Mouse (Mus musculus) hindbrain, embryonic 14.5 days (tissue): Measurements from ENCODE around the gene 1700024G13Rik. TPM values are rescaled to one million over a fixed set of nuclear protein-coding genes. Genes with fewer than 3 reads are reported as not detected.
"Not testable (repeated sequence)": the region's sequence is repeated elsewhere in the genome, so short reads cannot be mapped to it uniquely, and the experiment has no call there.

Source experiments
- ATAC-seq: fragments of 200-750 bp; cut with Nextera tagmentation; 2 replicates; pipeline ENCODE4 v1.8.0; 2017; ENCODE audit warnings: moderate number of reproducible peaks, mild to moderate bottlenecking, moderate TSS enrichment, moderate library complexity; ENCODE audit not compliant: low FRiP score
- DNase-seq: peaks from one replicate; pipeline ENCODE4 v3.0.0-alpha.2; 2015; ENCODE audit warnings: low spot score
- H3K27ac ChIP-seq: fragments of 300-500 bp; sonication (generic); 2 replicates; pipeline ENCODE4 v1.5.1; 2014; ENCODE audit warnings: mild to moderate bottlenecking, moderate library complexity
- H3K27me3 ChIP-seq: fragments of 300-500 bp; sonication (generic); 2 replicates; pipeline ENCODE4 v1.6.1; 2014; ENCODE audit warnings: mild to moderate bottlenecking, low read length, mixed read lengths; ENCODE audit not compliant: control insufficient read depth, insufficient read depth
- H3K36me3 ChIP-seq: fragments of 300-500 bp; sonication (generic); replicated peaks from 2 replicates; pipeline ENCODE4 v1.6.1; 2014; ENCODE audit not compliant: control insufficient read depth, insufficient read depth
- H3K4me1 ChIP-seq: fragments of 300-500 bp; sonication (generic); replicated peaks from 2 replicates; pipeline ENCODE4 v1.6.1; 2014; ENCODE audit warnings: antibody characterized with exemption, low read length, mixed read lengths; ENCODE audit not compliant: control insufficient read depth, insufficient read depth
- H3K4me2 ChIP-seq: fragments of 300-500 bp; sonication (generic); replicated peaks from 2 replicates; pipeline ENCODE4 v1.6.1; 2014; ENCODE audit warnings: mild to moderate bottlenecking, moderate library complexity
- H3K4me3 ChIP-seq: fragments of 300-500 bp; sonication (generic); replicated peaks from 2 replicates; pipeline ENCODE4 v1.5.1; 2014; ENCODE audit warnings: mild to moderate bottlenecking, low read length
- H3K9ac ChIP-seq: fragments of 300-500 bp; sonication (generic); 2 replicates; pipeline ENCODE4 v1.6.1; 2014
- H3K9me3 ChIP-seq: fragments of 300-500 bp; sonication (generic); 2 replicates; pipeline ENCODE4 v1.6.1; 2016; ENCODE audit warnings: low read length; ENCODE audit not compliant: control insufficient read depth
- WGBS: fragments of 180-500 bp; shearing (Covaris S2); extraction: QIAGEN DNeasy Blood & Tissue Kit; methylation state at CpG from one replicate; pipeline ENCODE4 v1.1.7; 2014; 5-methylcytosine and 5-hydroxymethylcytosine counted together
- polyA plus RNA-seq: library from polyadenylated mRNA; unstranded; fragments of >200 nt; fragmentation: Nextera tagmentation; extraction: Ambion mirVana; gene quantifications from 2 replicates; pipeline ENCODE4 v1.2.1, GENCODE M21; 2014

The 1700024G13Rik gene
- polyA plus RNA-seq, 1 experiment from 2014 or later: 0.87 TPM

- DNase-seq (peak; percentile 29), ATAC-seq (0 out of 2 replicates have a peak, but pooled peaks have one; percentile 53)
- Histone ChIP-seq H3K4me3 (no peak overlapping the region), H3K9me3 (no peaks in the 10 kb centered on the region), H3K36me3 (no peaks in the 10 kb centered on the region), H3K9ac (no peak overlapping the region), H3K27ac (no peak overlapping the region), H3K27me3 (peaks cover 6% of the 10 kb centered on the region; the same call in 1 of the 2 replicates), H3K4me1 (peaks cover 24% of the 10 kb centered on the region), H3K4me2 (peak overlapping the region; percentile 17)
- 35% methylated on average over 7 of the region's 7 CpGs for WGBS
These were observed 7.1 kb downstream of the 1700024G13Rik start for GRCm38 (mm10) chr14:32381066-32381465.

DNA sequence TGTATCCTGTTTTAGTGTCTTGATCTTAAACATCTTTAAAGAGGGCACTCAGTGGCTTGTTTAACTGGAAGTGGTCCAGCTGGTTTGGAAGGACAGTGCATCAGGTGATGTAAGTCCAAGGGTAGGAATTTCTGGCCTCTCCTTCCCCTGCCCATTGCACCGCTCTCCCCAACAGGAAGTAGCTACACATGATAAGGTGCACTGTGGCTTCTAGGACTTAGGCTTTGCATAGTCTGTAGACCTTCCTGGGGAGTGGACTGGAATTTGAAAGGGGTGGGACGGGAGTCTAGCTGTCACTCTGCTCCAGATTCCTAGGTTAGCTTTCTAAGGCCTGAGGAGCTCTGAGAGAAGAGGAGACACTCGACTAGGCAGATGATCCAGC is 8.1 kb downstream of the 1700024G13Rik start:
- WGBS: 56% methylated on average over 3 of the region's 3 CpGs
- DNase-seq: no peak
- H3K9ac ChIP-seq: no peak overlapping the region
- no peak for ATAC-seq
- H3K4me3 ChIP-seq: no peak overlapping the region
- no peaks in the 10 kb centered on the region for H3K36me3 ChIP-seq
- no peak overlapping the region for H3K27ac ChIP-seq
- no peak overlapping the region for H3K4me2 ChIP-seq
- H3K4me1 ChIP-seq: peaks cover 24% of the 10 kb centered on the region
- H3K9me3 ChIP-seq: no peaks in the 10 kb centered on the region
- H3K27me3 ChIP-seq: peaks cover 6% of the 10 kb centered on the region; the same call in 1 of the 2 replicates

GRCm38 (mm10) chr14:32379395-32380098 is 8.6 kb downstream of the 1700024G13Rik start:
- H3K4me1 ChIP-seq: peaks cover 24% of the 10 kb centered on the region
- no peak overlapping the region for H3K9ac ChIP-seq
- no peak overlapping the region for H3K27ac ChIP-seq
- no peak for DNase-seq
- no peak overlapping the region for H3K4me3 ChIP-seq
- H3K9me3 ChIP-seq: no peaks in the 10 kb centered on the region
- H3K4me2 ChIP-seq: peak overlapping the region; percentile 22; the same call in 1 of the 2 replicates
- no peak for ATAC-seq
- no peaks in the 10 kb centered on the region for H3K36me3 ChIP-seq
- whole genome bisulfite sequencing: 12% methylated on average over 22 of the region's 22 CpGs
- peaks cover 6% of the 10 kb centered on the region; the same call in 1 of the 2 replicates for H3K27me3 ChIP-seq

DNA sequence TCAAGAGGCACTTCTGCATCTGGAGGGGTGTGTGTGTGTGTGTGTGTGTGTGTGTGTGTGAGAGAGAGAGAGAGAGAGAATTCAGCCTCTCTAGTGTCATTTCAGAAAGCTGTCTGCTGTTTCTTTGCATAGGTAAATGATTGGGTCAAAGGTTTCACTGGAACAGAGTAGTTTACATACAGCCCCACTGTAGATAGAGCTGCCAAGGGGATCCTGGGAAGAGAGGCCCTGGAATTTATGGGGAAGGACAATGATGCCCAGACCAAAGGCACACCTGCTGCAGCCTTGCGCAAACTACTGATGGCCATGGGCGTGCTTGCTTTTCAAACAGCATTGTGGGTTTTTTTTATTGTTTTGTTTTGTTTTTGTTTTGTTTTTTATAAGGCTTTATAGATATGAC is 15.7 kb downstream of the 1700024G13Rik start:
- no peak for DNase-seq
- Histone ChIP-seq H3K9ac (no peak overlapping the region), H3K9me3 (no peaks in the 10 kb centered on the region), H3K4me3 (no peak overlapping the region), H3K4me1 (no peaks in the 10 kb centered on the region), H3K4me2 (no peak overlapping the region), H3K36me3 (no peaks in the 10 kb centered on the region), H3K27me3 (no peaks in the 10 kb centered on the region), H3K27ac (no peak overlapping the region)
- no peak for ATAC-seq
- 88% methylated on average over 2 of the region's 2 CpGs for WGBS

GRCm38 (mm10) chr14:32369756-32370155 is 18.4 kb downstream of the 1700024G13Rik start:
- ATAC-seq: no peak
- no peak overlapping the region for H3K9ac ChIP-seq
- H3K36me3 ChIP-seq: no peaks in the 10 kb centered on the region
- WGBS: 76% methylated on average over 7 of the region's 7 CpGs
- H3K4me2 ChIP-seq: no peak overlapping the region
- no peak overlapping the region for H3K27ac ChIP-seq
- DNase-seq: no peak
- no peaks in the 10 kb centered on the region for H3K4me1 ChIP-seq
- H3K27me3 ChIP-seq: no peaks in the 10 kb centered on the region
- no peak overlapping the region for H3K4me3 ChIP-seq
- H3K9me3 ChIP-seq: no peaks in the 10 kb centered on the region

DNA sequence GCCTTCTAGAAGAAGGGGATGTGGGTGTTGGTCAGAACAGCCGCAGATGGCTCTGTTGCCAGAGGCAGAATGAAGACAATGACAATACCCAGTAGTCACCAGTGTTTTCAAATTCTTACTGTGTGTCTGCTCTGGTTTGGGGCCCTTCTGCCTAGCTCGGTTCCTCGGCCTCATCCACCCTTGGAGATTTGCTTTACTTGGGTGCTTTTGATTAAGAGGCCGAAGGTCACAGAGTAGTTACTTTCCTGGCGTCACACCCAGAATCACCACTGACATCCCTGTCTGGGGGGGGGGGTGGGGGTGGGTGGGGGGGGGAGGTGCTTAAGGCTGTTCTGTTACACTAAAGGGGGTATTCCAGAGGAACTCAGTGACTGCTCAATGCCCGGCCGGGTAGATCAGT is 23.8 kb downstream of the 1700024G13Rik start:
- 51% methylated on average over 7 of the region's 7 CpGs for WGBS
- Histone ChIP-seq H3K4me3 (no peak overlapping the region), H3K9me3 (peaks cover under 1% of the 10 kb centered on the region; the same call in 1 of the 2 replicates), H3K4me2 (no peak overlapping the region), H3K9ac (no peak overlapping the region), H3K27me3 (no peaks in the 10 kb centered on the region), H3K36me3 (no peaks in the 10 kb centered on the region), H3K4me1 (no peaks in the 10 kb centered on the region), H3K27ac (no peak overlapping the region)
- no peak for ATAC-seq
- no peak for DNase-seq

GRCm38 (mm10) chr14:32351181-32351920 is 36.8 kb downstream of the 1700024G13Rik start:
- not testable (repeated sequence) for ATAC-seq, H3K4me2 ChIP-seq, H3K36me3 ChIP-seq, H3K27ac ChIP-seq, H3K4me1 ChIP-seq, H3K9me3 ChIP-seq, DNase-seq, H3K9ac ChIP-seq, H3K4me3 ChIP-seq, H3K27me3 ChIP-seq
- WGBS: 34% methylated on average over 6 of the region's 6 CpGs

DNA sequence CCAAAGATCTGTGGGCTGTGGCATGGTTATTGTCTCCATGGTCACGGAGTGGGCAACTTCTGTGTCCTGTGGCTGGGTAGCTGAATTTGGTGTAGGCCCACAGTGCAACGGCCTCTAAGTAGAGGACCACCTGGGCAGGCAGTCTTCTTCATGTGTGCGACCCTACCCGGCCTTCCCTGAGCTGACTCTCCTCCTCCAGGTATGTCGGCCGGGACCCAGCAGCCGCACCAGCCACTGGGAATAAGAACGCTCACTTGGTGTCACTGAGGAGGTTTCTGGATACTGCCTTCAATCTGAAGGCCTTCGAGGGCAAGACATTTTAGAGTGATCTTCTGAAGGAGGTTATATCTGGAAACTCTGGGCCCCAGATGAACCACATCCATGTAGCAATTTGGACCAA is 40.9 kb downstream of the 1700024G13Rik start:
- no peak for DNase-seq
- H3K36me3 ChIP-seq: peaks cover 27% of the 10 kb centered on the region
- no peak for ATAC-seq
- no peak overlapping the region for H3K4me3 ChIP-seq
- H3K27me3 ChIP-seq: no peaks in the 10 kb centered on the region
- H3K9me3 ChIP-seq: no peaks in the 10 kb centered on the region
- H3K4me1 ChIP-seq: no peaks in the 10 kb centered on the region
- no peak overlapping the region for H3K9ac ChIP-seq
- no peak overlapping the region for H3K4me2 ChIP-seq
- H3K27ac ChIP-seq: no peak overlapping the region
- WGBS: 95% methylated on average over 9 of the region's 9 CpGs

GRCm38 (mm10) chr14:32344694-32345093 is 43.5 kb downstream of the 1700024G13Rik start:
- Histone ChIP-seq H3K27me3 (no peaks in the 10 kb centered on the region), H3K27ac (no peak overlapping the region), H3K4me1 (no peaks in the 10 kb centered on the region), H3K36me3 (peaks cover 53% of the 10 kb centered on the region), H3K9ac (no peak overlapping the region), H3K4me2 (no peak overlapping the region), H3K4me3 (no peak overlapping the region), H3K9me3 (no peaks in the 10 kb centered on the region)
- no peak for ATAC-seq
- 82% methylated on average over 9 of the region's 10 CpGs for WGBS
- no peak for DNase-seq
